Mouse (Mus musculus): ENCODE results near the gene Haus6. TPM values are rescaled to one million over a fixed set of nuclear protein-coding genes. Genes with fewer than 3 reads are reported as not detected.

Gene Haus6
- polyA plus RNA-seq, 1 experiment from 2014 or later = 11.5 TPM

DNA sequence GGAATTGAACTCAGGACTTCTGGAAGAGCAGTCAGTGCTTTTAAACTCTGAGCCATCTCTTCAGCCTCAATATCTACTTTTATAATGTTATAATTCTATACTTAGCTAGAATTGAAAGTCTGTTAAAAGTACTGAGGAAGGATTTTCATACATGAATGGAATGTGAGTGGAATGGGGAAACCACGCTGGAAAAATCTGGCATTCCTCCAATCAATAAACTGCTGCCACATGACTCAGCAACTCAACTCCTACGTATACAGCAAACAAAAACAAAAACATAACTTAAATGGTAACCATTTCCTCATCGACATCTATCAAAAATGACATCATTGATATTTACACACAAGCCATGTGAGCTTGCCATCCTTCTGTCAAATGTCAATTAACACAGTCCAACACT is 10.3 kb upstream of the Haus6 start:
- Histone ChIP-seq H3K9ac (replicated peaks) (no peak overlapping the region), H3K27me3 (no peaks in the 10 kb centered on the region), H3K4me3 (replicated peaks) (no peak overlapping the region), H3K4me1 (replicated peaks) (no peaks in the 10 kb centered on the region), H3K4me2 (replicated peaks) (no peak overlapping the region), H3K36me3 (no peaks in the 10 kb centered on the region), H3K9me3 (no peaks in the 10 kb centered on the region), H3K27ac (no peak overlapping the region)
- WGBS = 87% methylated on average over 3 of the region's 3 CpGs
- no peak for ATAC-seq

DNA sequence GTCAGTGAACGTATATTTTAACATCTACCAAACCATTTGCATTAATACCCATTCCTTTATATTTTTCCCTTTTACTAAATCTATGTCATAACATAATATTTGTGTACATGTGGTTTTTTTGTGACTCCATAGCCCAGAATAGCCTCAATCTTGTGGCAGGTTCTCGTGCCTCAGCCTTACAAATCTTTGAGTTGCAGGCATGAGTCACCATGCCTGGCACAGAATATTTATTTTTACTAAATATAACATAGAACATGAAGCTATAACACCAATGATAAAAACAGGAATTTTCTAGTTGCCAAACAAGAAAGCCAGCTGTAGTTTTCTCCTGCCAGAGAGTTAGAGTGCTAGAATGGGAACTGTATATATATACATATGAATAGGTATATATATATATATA is 8.7 kb upstream of the Haus6 start:
- Histone ChIP-seq H3K4me3 (replicated peaks) (no peak overlapping the region), H3K9me3 (no peaks in the 10 kb centered on the region), H3K9ac (replicated peaks) (no peak overlapping the region), H3K4me1 (replicated peaks) (no peaks in the 10 kb centered on the region), H3K36me3 (no peaks in the 10 kb centered on the region), H3K27me3 (no peaks in the 10 kb centered on the region), H3K4me2 (replicated peaks) (no peak overlapping the region), H3K27ac (no peak overlapping the region)
- ATAC-seq = no peak
- WGBS = 81% methylated on average over 2 of the region's 2 CpGs

DNA sequence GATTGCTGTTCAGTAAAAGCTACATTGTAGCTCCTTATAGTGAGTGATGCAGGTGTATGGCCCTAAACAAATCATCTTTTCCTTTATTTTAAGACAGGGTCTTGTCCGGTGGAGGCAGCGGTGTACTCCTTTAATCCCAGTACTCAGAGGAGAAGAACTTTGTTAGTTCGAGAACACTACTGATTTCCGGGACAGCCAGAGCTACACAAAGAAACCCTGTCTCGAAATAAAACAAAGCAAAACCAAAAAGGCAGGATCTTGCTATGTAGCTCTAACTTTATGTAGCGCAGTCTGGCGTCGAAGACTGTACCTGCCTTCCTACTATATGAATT is 400 bp upstream of the Haus6 start:
- Histone ChIP-seq H3K4me1 (replicated peaks) (peaks cover 23% of the 10 kb centered on the region), H3K4me2 (replicated peaks) (peak overlapping the region; percentile 87), H3K4me3 (replicated peaks) (peak overlapping the region; percentile 88), H3K36me3 (no peaks in the 10 kb centered on the region), H3K9me3 (no peaks in the 10 kb centered on the region), H3K27ac (peak overlapping the region; percentile 41), H3K27me3 (no peaks in the 10 kb centered on the region), H3K9ac (replicated peaks) (peak overlapping the region; percentile 52)
- WGBS = 38% methylated on average over 8 of the region's 8 CpGs
- no peak for ATAC-seq

DNA sequence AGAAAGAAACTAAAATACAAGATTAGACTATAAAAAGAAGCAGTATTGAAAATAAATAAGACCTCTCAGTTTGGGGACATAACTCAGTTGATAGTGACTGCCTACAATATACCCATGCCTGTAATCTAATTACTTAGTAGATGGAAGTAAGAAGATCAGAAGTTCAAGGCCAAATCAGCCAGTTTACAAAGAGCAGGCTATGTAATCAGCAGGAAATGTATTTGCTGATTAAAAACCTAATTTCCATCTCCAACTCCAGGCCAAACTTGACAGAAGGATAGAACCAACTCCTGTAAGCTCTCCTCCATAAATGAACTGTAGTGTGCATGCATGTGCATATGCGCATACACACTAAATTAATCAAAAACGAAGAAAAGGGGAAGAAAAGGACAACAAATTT is 20.6 kb downstream of the Haus6 start:
- no peaks in the 10 kb centered on the region for H3K27me3 ChIP-seq
- ATAC-seq = no peak
- WGBS = 92% methylated on average over 2 of the region's 2 CpGs

DNA sequence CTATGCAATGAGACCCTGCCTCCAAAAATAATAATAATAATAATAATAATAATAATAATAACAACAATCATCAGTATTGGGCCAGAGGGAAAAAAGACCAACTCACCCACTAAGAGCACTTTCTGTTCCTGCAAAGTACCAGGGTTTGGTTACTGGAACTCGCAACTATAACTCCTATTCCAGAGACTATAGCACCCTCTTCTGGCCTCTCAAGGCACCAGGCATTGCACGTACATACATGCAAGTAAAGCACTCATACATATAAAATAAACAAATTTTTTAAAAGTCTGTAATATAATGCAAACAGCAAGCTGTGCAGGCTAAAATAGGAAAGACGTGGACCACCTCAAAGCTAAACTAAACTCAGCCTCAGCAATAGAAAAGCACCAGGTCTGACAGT is 23.6 kb downstream of the Haus6 start:
- peaks cover 58% of the 10 kb centered on the region for H3K36me3 ChIP-seq
- H3K9ac ChIP-seq (replicated peaks) = no peak overlapping the region
- WGBS = 91% methylated on average over 3 of the region's 3 CpGs
- ATAC-seq = no peak
- H3K4me3 ChIP-seq (replicated peaks) = no peak overlapping the region
- no peak overlapping the region for H3K27ac ChIP-seq
- H3K27me3 ChIP-seq = no peaks in the 10 kb centered on the region
- H3K9me3 ChIP-seq = no peaks in the 10 kb centered on the region
- H3K4me2 ChIP-seq (replicated peaks) = no peak overlapping the region
- H3K4me1 ChIP-seq (replicated peaks) = no peaks in the 10 kb centered on the region

More for the DNA sequence above, 20.6 kb downstream of the Haus6 start:
- peaks cover 36% of the 10 kb centered on the region for H3K36me3 ChIP-seq
- H3K4me3 ChIP-seq (replicated peaks) = no peak overlapping the region
- no peak overlapping the region for H3K4me2 ChIP-seq (replicated peaks)
- no peaks in the 10 kb centered on the region for H3K9me3 ChIP-seq
- no peak overlapping the region for H3K27ac ChIP-seq
- no peaks in the 10 kb centered on the region for H3K4me1 ChIP-seq (replicated peaks)
- H3K9ac ChIP-seq (replicated peaks) = no peak overlapping the region

DNA sequence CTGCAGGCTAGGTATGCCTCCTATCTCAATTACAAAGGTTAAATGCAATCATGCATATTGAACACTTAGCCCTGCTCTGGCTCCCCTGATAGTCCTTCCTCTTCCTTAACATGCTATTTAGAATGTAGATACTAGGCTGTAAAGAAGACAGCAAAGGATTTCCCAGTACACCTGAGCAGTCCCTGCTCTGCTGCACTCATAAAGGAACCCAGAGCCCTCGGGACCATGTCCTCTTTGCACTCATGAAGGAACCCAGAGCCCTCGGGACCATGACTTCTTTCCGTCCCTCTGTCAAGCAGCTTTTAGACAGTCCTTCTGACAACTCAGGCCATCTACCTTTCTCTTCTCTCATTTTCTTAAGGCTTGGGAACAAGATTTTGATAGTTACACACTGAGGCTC is 31.3 kb downstream of the Haus6 start:
- H3K4me3 ChIP-seq (replicated peaks) = no peak overlapping the region
- no peak overlapping the region for H3K4me2 ChIP-seq (replicated peaks)
- H3K27ac ChIP-seq = no peak overlapping the region
- no peak for ATAC-seq
- H3K9me3 ChIP-seq = no peaks in the 10 kb centered on the region
- no peak overlapping the region for H3K9ac ChIP-seq (replicated peaks)
- no peaks in the 10 kb centered on the region for H3K27me3 ChIP-seq
- H3K4me1 ChIP-seq (replicated peaks) = peaks cover 31% of the 10 kb centered on the region
- WGBS = 93% methylated on average over 3 of the region's 3 CpGs
- H3K36me3 ChIP-seq = peaks cover 41% of the 10 kb centered on the region

DNA sequence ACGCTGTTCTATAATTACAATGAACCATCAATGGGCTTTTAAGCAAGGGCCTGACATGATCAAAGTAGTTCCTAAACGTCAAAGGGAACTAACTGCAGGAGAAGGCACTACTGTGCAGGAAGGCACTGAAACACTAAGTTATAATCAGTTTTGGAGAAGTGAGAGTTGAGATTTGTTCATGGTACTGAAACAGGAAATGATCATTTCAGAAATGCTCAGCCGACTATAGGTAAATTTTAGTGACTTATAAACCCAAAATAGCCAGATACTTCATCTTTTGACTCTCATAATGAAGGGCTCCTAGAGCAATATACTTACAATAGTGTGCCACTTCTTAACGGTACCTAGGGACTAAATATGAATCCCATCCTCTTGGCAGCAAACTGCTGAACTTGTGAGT is 31.8 kb downstream of the Haus6 start:
- WGBS = 62% methylated on average over 4 of the region's 4 CpGs
- Histone ChIP-seq H3K4me1 (replicated peaks) (peaks cover 31% of the 10 kb centered on the region), H3K27ac (no peak overlapping the region), H3K9me3 (no peaks in the 10 kb centered on the region), H3K9ac (replicated peaks) (no peak overlapping the region), H3K4me3 (replicated peaks) (no peak overlapping the region), H3K4me2 (replicated peaks) (no peak overlapping the region), H3K27me3 (no peaks in the 10 kb centered on the region), H3K36me3 (peaks cover 36% of the 10 kb centered on the region)
- no peak for ATAC-seq

DNA sequence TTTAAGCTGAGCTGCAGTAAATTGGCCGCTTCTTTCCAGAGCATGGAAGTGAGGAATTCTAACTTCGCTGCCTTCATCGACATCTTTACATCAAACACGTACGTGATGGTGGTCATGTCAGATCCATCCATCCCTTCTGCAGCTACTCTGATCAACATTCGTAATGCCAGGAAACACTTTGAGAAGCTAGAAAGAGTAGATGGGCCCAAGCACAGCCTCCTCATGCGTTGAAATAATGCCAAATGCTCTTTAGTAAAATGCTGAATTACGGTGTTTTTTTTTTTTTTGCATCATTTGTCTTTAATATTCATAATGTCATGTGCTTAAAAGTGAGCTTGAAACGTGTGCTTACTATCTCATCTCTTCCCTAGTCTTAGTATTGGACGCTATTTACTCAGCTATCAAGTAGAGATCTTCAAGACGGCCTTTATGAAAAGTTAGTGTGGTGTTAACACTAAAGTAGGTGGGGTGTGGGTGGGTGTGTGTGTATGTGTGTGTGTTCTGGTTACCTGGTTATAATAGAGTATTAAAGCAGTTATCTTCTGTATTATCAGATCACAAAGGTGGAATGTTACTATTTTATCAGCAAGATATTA is 35.1 kb downstream of the Haus6 start:
- no peak for ATAC-seq
- 9% methylated on average over 11 of the region's 11 CpGs for WGBS
- Histone ChIP-seq H3K27me3 (peaks cover 4% of the 10 kb centered on the region; the same call in 1 of the 2 replicates), H3K4me1 (replicated peaks) (peaks cover 33% of the 10 kb centered on the region), H3K27ac (peak overlapping the region; percentile 97), H3K36me3 (peaks cover 11% of the 10 kb centered on the region), H3K9me3 (no peaks in the 10 kb centered on the region), H3K4me3 (replicated peaks) (peak overlapping the region; percentile 74), H3K9ac (replicated peaks) (peak overlapping the region; percentile 91), H3K4me2 (replicated peaks) (peak overlapping the region; percentile 95)

DNA sequence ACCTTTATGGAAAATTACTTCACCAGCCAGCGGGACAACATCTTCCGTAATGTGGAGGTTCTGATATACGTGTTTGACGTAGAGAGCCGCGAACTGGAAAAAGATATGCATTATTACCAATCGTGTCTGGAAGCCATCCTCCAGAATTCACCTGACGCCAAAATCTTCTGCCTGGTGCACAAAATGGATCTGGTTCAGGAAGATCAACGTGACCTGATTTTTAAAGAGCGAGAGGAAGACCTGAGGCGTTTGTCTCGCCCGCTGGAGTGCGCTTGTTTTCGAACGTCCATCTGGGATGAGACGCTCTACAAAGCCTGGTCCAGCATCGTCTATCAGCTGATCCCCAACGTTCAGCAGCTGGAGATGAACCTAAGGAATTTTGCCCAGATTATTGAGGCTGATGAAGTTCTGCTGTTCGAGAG is 35.7 kb downstream of the Haus6 start:
- Histone ChIP-seq H3K4me3 (replicated peaks) (peak overlapping the region; percentile 74), H3K9ac (replicated peaks) (peak overlapping the region; percentile 91), H3K4me2 (replicated peaks) (peak overlapping the region; percentile 95), H3K36me3 (peaks cover 11% of the 10 kb centered on the region), H3K4me1 (replicated peaks) (peaks cover 33% of the 10 kb centered on the region), H3K9me3 (no peaks in the 10 kb centered on the region), H3K27me3 (peaks cover 4% of the 10 kb centered on the region; the same call in 1 of the 2 replicates), H3K27ac (peak overlapping the region; percentile 97)
- no peak for ATAC-seq
- WGBS = under 1% methylated on average over 20 of the region's 20 CpGs

DNA sequence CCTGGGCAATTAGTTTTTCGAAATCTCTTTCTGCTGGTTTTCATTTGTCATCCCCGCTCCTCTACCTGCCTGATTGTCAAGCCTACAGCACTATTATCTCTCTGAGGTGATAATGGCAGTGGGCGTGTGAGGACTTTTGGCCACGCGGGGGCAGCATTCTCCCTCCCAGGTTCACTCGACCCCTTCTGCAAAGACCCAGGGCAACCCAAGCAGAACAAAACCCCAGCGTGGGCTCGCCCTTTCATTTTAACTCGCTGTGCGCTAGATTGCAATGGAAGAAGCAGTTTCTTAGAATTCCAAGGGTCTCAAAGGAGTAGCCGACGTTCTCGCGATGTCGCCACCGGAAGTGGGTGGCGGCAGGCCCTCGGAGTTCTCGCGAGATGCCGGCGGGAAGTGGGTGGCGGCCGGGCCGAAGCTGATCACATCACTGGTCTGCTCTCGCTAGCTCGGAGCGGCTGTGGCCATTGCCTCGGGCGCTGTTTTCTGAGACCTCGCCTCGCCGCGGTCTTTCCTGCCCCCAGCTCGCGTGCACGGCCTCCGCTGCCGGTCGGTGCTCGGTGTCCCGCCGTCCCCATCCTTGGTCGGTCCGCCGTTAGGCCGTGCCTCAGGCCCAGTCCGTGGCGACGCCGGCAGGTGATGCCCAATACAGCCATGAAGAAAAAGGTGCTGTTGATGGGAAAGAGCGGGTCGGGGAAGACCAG is 36.4 kb downstream of the Haus6 start, which contains the start of gene Rraga:
Gene Rraga (plus strand): TSS at position 386 of the 701 bp plus-strand sequence.
- under 1% methylated on average over 53 of the region's 53 CpGs for WGBS
- peak; percentile 97 for ATAC-seq
- H3K27me3 ChIP-seq = peaks cover 4% of the 10 kb centered on the region; the same call in 1 of the 2 replicates

DNA sequence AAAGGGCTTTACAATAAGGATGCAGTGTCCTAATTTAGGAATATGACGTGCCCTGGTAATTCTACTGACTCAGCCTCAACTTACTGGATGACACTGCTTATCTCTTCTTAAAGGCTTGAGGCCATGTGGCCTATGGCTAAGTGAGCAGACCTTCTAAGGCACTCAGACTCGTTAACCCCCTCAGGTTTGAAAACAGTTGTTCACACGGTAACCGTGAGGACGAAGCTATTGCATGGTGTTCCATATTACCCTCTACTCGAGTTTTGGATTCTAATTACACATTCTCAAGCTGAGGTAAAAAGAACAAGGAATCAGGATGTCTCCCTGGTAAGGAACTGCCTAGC is 36.9 kb downstream of the Haus6 start:
- peak; percentile 68 for ATAC-seq
- peak overlapping the region; percentile 97 for H3K27ac ChIP-seq

More for the DNA sequence above, 36.4 kb downstream of the Haus6 start, which contains the start of gene Rraga:
- Histone ChIP-seq H3K4me3 (replicated peaks) (peak within 1 kb of the TSS; percentile 74), H3K4me2 (replicated peaks) (peak within 1 kb of the TSS; percentile 95), H3K27ac (peak within 1 kb of the TSS; percentile 97), H3K36me3 (peaks cover 7% of the 10 kb centered on the region), H3K4me1 (replicated peaks) (peaks cover 33% of the 10 kb centered on the region), H3K9me3 (no peaks in the 10 kb centered on the region), H3K9ac (replicated peaks) (peak within 1 kb of the TSS; percentile 91)

DNA sequence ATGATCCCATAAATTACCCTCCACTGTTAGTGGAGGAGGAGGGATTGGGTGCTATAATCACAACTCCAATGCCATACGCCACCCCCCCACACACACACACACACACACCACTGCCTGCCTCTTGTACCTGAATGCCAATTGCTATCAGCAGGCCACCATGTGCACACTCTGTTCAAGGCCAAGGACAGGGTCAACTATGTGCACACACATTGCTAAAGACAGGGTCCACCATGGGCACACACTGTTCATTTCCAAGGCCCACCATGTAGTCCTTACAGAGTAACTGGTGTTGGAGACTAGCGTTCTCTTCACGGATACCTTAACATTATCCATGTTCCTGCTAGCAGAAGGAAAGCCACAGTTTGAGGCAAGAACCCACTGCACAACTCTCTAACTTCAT is 50.8 kb downstream of the Haus6 start:
- 88% methylated on average over 3 of the region's 3 CpGs for WGBS
- H3K27me3 ChIP-seq = no peaks in the 10 kb centered on the region
- ATAC-seq = no peak
- no peaks in the 10 kb centered on the region for H3K9me3 ChIP-seq
- H3K9ac ChIP-seq (replicated peaks) = no peak overlapping the region
- no peaks in the 10 kb centered on the region for H3K4me1 ChIP-seq (replicated peaks)
- H3K4me3 ChIP-seq (replicated peaks) = no peak overlapping the region
- H3K36me3 ChIP-seq = no peaks in the 10 kb centered on the region
- no peak overlapping the region for H3K4me2 ChIP-seq (replicated peaks)
- H3K27ac ChIP-seq = no peak overlapping the region

More for the DNA sequence above, 36.9 kb downstream of the Haus6 start:
- Histone ChIP-seq H3K4me3 (replicated peaks) (peak overlapping the region; percentile 74), H3K36me3 (peaks cover 6% of the 10 kb centered on the region), H3K27me3 (peaks cover 4% of the 10 kb centered on the region; the same call in 1 of the 2 replicates), H3K9me3 (no peaks in the 10 kb centered on the region), H3K9ac (replicated peaks) (peak overlapping the region; percentile 91), H3K4me1 (replicated peaks) (peaks cover 33% of the 10 kb centered on the region), H3K4me2 (replicated peaks) (peak overlapping the region; percentile 95)
- 15% methylated on average over 6 of the region's 6 CpGs for WGBS
